Mouse (Mus musculus) midbrain, embryonic 15.5 days (tissue): ENCODE results near the gene Scgb1b29. TPM values are rescaled to one million over a fixed set of nuclear protein-coding genes. Genes with fewer than 3 reads are reported as not detected.
"Not testable (repeated sequence)": the region's sequence is repeated elsewhere in the genome, so short reads cannot be mapped to it uniquely, and the experiment has no call there.

ENCODE experiments used
- ATAC-seq: fragments of 200-750 bp; cut with Nextera tagmentation; replicated peaks from 2 replicates; pipeline ENCODE4 v1.8.0; 2017; ENCODE audit warnings: moderate TSS enrichment
- H3K27ac ChIP-seq: fragments of 300-500 bp; sonication (generic); 2 replicates; pipeline ENCODE4 v1.5.1; 2015; ENCODE audit warnings: mild to moderate bottlenecking, inconsistent platforms
- H3K27me3 ChIP-seq: fragments of 300-500 bp; sonication (generic); replicated peaks from 2 replicates; pipeline ENCODE4 v1.6.1; 2015; ENCODE audit warnings: inconsistent platforms
- H3K36me3 ChIP-seq: fragments of 300-500 bp; sonication (generic); replicated peaks from 2 replicates; pipeline ENCODE4 v1.6.1; 2015; ENCODE audit warnings: inconsistent platforms
- H3K4me1 ChIP-seq: fragments of 300-500 bp; sonication (generic); 2 replicates; pipeline ENCODE4 v1.6.1; 2015; ENCODE audit warnings: inconsistent platforms
- H3K4me2 ChIP-seq: fragments of 300-500 bp; sonication (generic); 2 replicates; pipeline ENCODE4 v1.6.1; 2015; ENCODE audit warnings: inconsistent platforms, mild to moderate bottlenecking, moderate library complexity
- H3K4me3 ChIP-seq: fragments of 300-500 bp; sonication (generic); 2 replicates; pipeline ENCODE4 v1.5.1; 2015; ENCODE audit warnings: mild to moderate bottlenecking, inconsistent platforms
- H3K9ac ChIP-seq: fragments of 300-500 bp; sonication (generic); 2 replicates; pipeline ENCODE4 v1.6.1; 2015; ENCODE audit warnings: mild to moderate bottlenecking, inconsistent platforms
- H3K9me3 ChIP-seq: fragments of 300-500 bp; sonication (generic); 2 replicates; pipeline ENCODE4 v1.6.1; 2016; ENCODE audit warnings: inconsistent platforms
- WGBS: fragments of 180-500 bp; shearing (Covaris S2); methylation state at CpG from one replicate; pipeline ENCODE4 v1.1.7; 2015; ENCODE audit warnings: mixed read lengths; 5-methylcytosine and 5-hydroxymethylcytosine counted together
- polyA plus RNA-seq: library from polyadenylated mRNA; unstranded; fragments of >200 nt; fragmentation: Nextera tagmentation; extraction: Ambion mirVana; gene quantifications from 2 replicates; pipeline ENCODE4 v1.2.1, GENCODE M21; 2015

Scgb1b29 gene
- polyA plus RNA-seq, result not detected in 2 replicates

DNA sequence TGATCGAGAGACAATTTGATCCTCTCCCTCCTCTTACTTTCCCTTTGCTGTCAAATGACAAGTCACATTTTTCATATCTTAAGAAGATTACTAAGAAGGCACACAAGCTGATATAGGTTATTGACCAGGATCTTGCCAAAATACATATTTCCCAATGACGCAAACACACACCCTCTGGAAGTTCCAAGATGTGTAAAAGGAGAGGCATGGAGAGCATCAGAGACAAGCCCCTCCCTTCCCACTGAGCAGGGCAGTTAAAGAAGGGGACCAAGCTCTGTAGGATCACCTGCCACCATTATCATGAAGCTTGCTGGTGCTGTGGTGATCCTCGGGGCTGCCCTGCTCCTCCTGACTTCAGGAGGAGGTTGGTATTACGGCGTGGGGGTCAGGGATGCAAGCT is at the start of gene Scgb1b29:
Gene Scgb1b29, plus strand, starts transcription at position 301 of the 400 bp plus-strand sequence.
- WGBS, result 90% methylated on average over 5 of the region's 5 CpGs
- H3K4me2 ChIP-seq, ATAC-seq, H3K4me3 ChIP-seq, H3K27ac ChIP-seq, H3K36me3 ChIP-seq, H3K4me1 ChIP-seq, H3K9me3 ChIP-seq, H3K9ac ChIP-seq, H3K27me3 ChIP-seq: not testable (repeated sequence)

GRCm38 (mm10) chr7:32428636-32429035 is 12.7 kb upstream of the Scgb1b29 start:
- H3K36me3 ChIP-seq, H3K4me1 ChIP-seq, H3K9me3 ChIP-seq, H3K4me2 ChIP-seq, H3K4me3 ChIP-seq, ATAC-seq, H3K27me3 ChIP-seq, H3K27ac ChIP-seq, H3K9ac ChIP-seq: not testable (repeated sequence)
- WGBS, result 86% methylated on average over 11 of the region's 11 CpGs

Other genes with a start within 250 kb of the Scgb1b29 start
- not detected in 2 replicates for gene Scgb2b11, start 230.4 kb upstream of the Scgb1b29 start, polyA plus RNA-seq
- gene Scgb1b11, start 218.7 kb upstream of the Scgb1b29 start, polyA plus RNA-seq, result not detected in 2 replicates
- not detected in 2 replicates for gene Scgb2b12, start 114.3 kb upstream of the Scgb1b29 start, polyA plus RNA-seq
- not detected in 2 replicates for gene Scgb1b12, start 107.4 kb upstream of the Scgb1b29 start, polyA plus RNA-seq